Mouse (Mus musculus) limb, embryonic 11.5 days (tissue): ENCODE data around the gene Dand5. TPM values are rescaled to one million over a fixed set of nuclear protein-coding genes. Genes with fewer than 3 reads are reported as not detected.

Source experiments
- ATAC-seq: fragments of 200-750 bp; cut with Nextera tagmentation; 2 replicates; pipeline ENCODE4 v1.8.0; 2017; ENCODE audit warnings: low read depth; ENCODE audit not compliant: insufficient number of reproducible peaks, low FRiP score, low TSS enrichment
- DNase-seq: peaks from one replicate; pipeline ENCODE4 v3.0.0-alpha.2; 2015; ENCODE audit warnings: low spot score
- H3K27ac ChIP-seq: fragments of 300-500 bp; sonication (generic); replicated peaks from 2 replicates; pipeline ENCODE4 v1.5.1; 2014; ENCODE audit warnings: low read depth, mild to moderate bottlenecking, low read length
- H3K27me3 ChIP-seq: fragments of 300-500 bp; sonication (generic); 2 replicates; pipeline ENCODE4 v1.6.1; 2014; ENCODE audit warnings: mild to moderate bottlenecking, low read length, mixed read lengths; ENCODE audit not compliant: control insufficient read depth, insufficient read depth
- H3K36me3 ChIP-seq: fragments of 300-500 bp; sonication (generic); 2 replicates; pipeline ENCODE4 v1.6.1; 2014; ENCODE audit warnings: mild to moderate bottlenecking, low read length, moderate library complexity, mixed read lengths; ENCODE audit not compliant: control insufficient read depth, insufficient read depth
- H3K4me1 ChIP-seq: fragments of 300-500 bp; sonication (generic); 2 replicates; pipeline ENCODE4 v1.6.1; 2014; ENCODE audit warnings: low read length, mixed read lengths; ENCODE audit not compliant: control insufficient read depth, insufficient read depth
- H3K4me2 ChIP-seq: fragments of 300-500 bp; sonication (generic); 2 replicates; pipeline ENCODE4 v1.6.1; 2014; ENCODE audit warnings: low read depth, mild to moderate bottlenecking, moderate library complexity; ENCODE audit not compliant: severe bottlenecking
- H3K4me3 ChIP-seq: fragments of 300-500 bp; sonication (generic); 2 replicates; pipeline ENCODE4 v1.5.1; 2014; ENCODE audit warnings: low read depth, low read length
- H3K9ac ChIP-seq: fragments of 300-500 bp; sonication (generic); 2 replicates; pipeline ENCODE4 v1.6.1; 2014; ENCODE audit warnings: mild to moderate bottlenecking, low read length
- H3K9me3 ChIP-seq: fragments of 300-500 bp; sonication (generic); 2 replicates; pipeline ENCODE4 v1.6.1; 2016; ENCODE audit warnings: low read length; ENCODE audit not compliant: control insufficient read depth
- WGBS: fragments of 180-500 bp; shearing (Covaris S2); extraction: QIAGEN DNeasy Blood & Tissue Kit; methylation state at CpG from one replicate; pipeline ENCODE4 v1.1.7; 2014; 5-methylcytosine and 5-hydroxymethylcytosine counted together
- polyA plus RNA-seq: library from polyadenylated mRNA; unstranded; fragments of >200 nt; fragmentation: Nextera tagmentation; extraction: Ambion mirVana; gene quantifications from 2 replicates; pipeline ENCODE4 v1.2.1, GENCODE M21; 2014

Dand5 gene
- polyA plus RNA-seq, 1 experiment from 2014 or later = 3.9 TPM

DNA sequence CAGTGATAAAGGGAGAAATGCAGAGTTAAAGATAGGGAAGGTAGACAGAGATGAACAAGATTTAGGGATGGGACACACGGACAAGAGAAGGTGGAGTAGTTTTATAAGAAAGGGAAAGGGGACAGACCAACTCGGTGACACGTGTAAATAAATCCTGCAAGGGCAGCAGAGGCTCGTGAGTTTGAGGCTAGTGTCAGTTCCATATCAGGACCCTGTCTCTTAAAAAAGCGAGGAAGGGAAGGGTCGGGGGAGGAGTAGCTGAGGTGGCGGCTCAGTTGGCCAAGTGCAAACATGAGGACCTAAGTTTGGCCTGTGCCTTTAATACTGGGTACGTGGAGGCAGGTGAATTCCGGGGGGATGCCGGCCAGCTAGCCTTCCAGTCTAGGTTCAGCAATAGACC, 11.3 kb downstream of the Dand5 start:
- no peak for ATAC-seq
- Histone ChIP-seq H3K27ac (no peak overlapping the region), H3K4me2 (peak overlapping the region; percentile 48), H3K9me3 (no peaks in the 10 kb centered on the region; the same call in 1 of the 2 replicates), H3K27me3 (peaks cover 27% of the 10 kb centered on the region), H3K4me3 (peak overlapping the region; percentile 22), H3K36me3 (no peaks in the 10 kb centered on the region), H3K4me1 (peaks cover 3% of the 10 kb centered on the region; the same call in 1 of the 2 replicates), H3K9ac (0 out of 2 replicates have a peak overlapping the region, but pooled peaks have one; percentile 19)
- WGBS = 30% methylated on average over 10 of the region's 10 CpGs
- no peak for DNase-seq

DNA sequence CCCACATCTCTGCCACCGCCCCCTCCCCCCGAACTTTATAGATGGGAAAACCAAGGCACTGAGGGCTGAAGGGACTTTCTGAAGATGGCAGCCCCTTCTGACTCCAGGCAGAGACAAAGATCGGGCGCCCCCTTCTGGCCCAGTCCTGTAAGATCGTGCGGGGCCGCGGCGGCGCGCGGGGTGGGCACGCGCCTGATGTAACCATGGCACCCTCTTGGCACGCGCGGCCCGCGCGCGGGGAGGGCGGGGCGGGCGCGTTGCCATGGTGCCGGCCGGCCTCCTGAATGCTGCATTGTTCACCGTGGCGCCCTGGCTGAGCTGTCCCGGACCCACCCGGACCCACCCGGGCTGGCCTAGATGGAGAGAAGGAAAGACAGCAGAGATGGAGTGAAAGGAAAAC, 11.7 kb downstream of the Dand5 start:
- Histone ChIP-seq H3K27me3 (peaks cover 31% of the 10 kb centered on the region), H3K9ac (0 out of 2 replicates have a peak overlapping the region, but pooled peaks have one; percentile 19), H3K4me2 (peak overlapping the region; percentile 48), H3K9me3 (peaks cover 2% of the 10 kb centered on the region; the same call in 1 of the 2 replicates), H3K4me1 (peaks cover 3% of the 10 kb centered on the region; the same call in 1 of the 2 replicates), H3K27ac (no peak overlapping the region), H3K36me3 (no peaks in the 10 kb centered on the region), H3K4me3 (peak overlapping the region; percentile 22)
- whole genome bisulfite sequencing = under 1% methylated on average over 32 of the region's 32 CpGs
- DNase-seq (peak; percentile 97), ATAC-seq (peak; percentile 75)

DNA sequence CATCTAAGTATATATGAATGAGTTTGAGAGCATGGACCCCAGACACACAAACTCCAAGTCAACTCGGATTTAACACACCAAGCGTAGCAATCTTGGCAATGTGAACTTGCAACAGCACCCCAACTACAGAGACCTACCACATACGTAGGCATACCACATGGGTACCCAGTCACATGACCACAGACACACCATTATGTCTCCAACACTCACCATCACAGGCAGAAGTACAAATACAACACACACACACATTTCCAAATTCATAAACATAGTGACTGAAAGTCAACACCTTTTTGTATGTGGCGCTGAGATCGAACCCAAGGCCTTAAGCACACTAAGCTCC, 12.7 kb downstream of the Dand5 start:
- 75% methylated on average over 5 of the region's 5 CpGs for whole genome bisulfite sequencing
- Histone ChIP-seq H3K36me3 (no peaks in the 10 kb centered on the region), H3K27ac (no peak overlapping the region), H3K4me1 (peaks cover 3% of the 10 kb centered on the region; the same call in 1 of the 2 replicates), H3K4me3 (no peak overlapping the region), H3K9me3 (peaks cover 2% of the 10 kb centered on the region; the same call in 1 of the 2 replicates), H3K9ac (no peak overlapping the region), H3K27me3 (peaks cover 36% of the 10 kb centered on the region), H3K4me2 (no peak overlapping the region)
- no peak for DNase-seq
- no peak for ATAC-seq

DNA sequence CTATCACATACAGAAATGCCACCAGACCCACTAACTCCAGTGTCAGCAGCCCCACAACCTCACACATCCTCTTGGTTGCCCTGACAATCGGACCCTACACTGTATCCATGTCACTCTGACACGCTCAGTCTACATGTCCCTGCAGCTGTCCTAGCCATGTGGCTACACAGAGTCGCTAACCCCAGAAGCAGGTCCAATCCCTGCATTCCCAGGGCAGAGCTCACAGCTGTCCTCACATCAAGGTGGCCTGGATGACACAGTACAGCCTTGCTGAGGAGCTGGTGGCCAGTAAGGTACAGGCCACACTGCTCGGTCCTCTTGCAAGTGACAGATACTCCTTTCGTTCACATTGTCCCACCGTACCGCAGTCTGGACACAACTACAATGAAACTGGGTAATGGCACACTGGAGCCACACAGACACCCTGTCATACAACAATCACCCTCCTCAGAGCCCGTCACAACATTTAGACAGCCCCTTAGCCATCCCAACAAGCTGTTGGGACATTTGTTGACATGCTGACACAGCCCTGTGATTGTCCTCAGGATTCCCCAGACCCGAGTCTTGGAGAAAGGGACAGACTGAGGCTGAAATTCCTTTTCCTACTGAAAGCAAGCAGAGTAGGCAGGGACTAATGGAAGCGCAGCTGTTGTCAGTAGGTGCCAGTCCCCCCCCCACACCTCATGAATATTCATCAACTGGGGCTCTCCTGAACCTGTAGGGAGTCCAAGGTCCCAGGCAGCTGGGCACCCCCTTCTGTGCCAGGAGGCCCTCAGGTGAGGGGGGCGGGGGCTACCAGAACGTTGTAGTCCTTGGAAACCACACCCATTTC, 13.3 kb downstream of the Dand5 start:
- no peak overlapping the region for H3K4me2 ChIP-seq
- DNase-seq = no peak
- no peaks in the 10 kb centered on the region for H3K36me3 ChIP-seq
- H3K4me1 ChIP-seq = peaks cover 3% of the 10 kb centered on the region; the same call in 1 of the 2 replicates
- ATAC-seq = no peak
- H3K9ac ChIP-seq = no peak overlapping the region
- H3K27me3 ChIP-seq = peaks cover 37% of the 10 kb centered on the region
- H3K9me3 ChIP-seq = peaks cover 2% of the 10 kb centered on the region; the same call in 1 of the 2 replicates
- H3K4me3 ChIP-seq = no peak overlapping the region
- 59% methylated on average over 12 of the region's 12 CpGs for WGBS
- no peak overlapping the region for H3K27ac ChIP-seq

DNA sequence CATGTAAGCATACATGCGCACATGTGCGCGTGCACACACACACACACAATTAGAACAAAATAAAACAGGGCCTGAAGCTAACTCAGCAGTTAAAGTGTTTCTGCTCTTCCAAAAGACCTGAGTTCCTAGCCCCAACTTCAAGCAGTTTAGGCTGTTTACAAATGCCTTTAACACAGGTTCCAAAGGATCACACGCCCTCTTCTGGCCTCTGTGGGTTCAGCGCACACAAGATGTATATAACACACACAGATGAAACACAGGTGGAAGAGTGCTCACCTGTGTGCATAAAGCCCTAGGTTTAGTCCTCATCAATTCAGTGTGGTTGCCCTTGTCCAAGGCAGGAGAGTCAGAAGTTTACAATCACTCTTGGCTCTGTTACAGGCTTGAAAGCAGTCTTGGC, 16.6 kb downstream of the Dand5 start:
- peaks cover 50% of the 10 kb centered on the region for H3K27me3 ChIP-seq
- H3K36me3 ChIP-seq = no peaks in the 10 kb centered on the region
- no peak for ATAC-seq
- H3K9me3 ChIP-seq = peaks cover 2% of the 10 kb centered on the region; the same call in 1 of the 2 replicates
- DNase-seq = no peak
- no peak overlapping the region for H3K4me3 ChIP-seq
- 93% methylated on average over 5 of the region's 5 CpGs for WGBS
- no peak overlapping the region for H3K27ac ChIP-seq
- H3K9ac ChIP-seq = no peak overlapping the region
- H3K4me1 ChIP-seq = peaks cover 3% of the 10 kb centered on the region
- no peak overlapping the region for H3K4me2 ChIP-seq

DNA sequence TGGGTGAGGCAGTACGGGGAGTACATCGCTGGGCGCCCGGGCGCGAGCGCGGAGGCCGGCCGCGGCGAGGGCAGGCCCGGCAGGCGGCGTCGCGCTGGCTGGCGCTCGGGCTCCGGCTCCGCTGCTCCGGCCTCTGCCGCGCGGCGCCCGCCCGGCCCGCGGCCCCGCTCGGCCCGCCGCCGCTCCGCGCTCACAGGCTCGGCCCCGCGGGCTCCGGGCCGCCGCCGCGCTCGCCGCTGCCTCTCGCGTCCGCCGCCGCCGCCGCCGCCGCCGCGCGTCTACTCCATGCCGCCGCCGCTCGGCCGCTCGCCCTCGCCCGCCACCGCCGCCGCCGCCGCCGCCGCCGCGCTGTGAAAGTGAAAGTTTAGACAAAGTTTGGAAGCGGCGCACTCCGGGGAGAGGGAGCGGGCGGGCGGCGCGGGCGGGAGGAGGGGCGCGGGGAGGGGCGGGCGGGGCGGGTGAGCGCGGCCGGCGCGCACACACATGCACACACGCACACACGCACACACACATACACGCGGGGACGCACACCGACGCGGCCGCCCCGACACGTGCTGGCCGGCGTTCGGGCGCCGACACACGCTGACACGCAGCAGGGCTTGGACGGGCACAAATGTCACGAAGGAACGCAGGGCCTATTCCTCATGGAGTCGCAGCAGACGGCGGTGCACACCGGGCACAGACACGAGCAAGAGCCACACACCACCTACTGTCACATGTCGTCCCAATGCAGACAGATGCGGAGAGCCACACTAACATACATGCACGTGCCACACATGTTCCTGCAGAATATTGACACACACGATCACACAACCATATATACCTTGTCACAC, 22.4 kb downstream of the Dand5 start, which contains the start of gene Nfix:
TSS of gene Nfix (minus strand) at position 346 of the 833 bp plus-strand sequence.
- ATAC-seq (no peak), DNase-seq (peak; percentile 72)
- peaks cover 73% of the 10 kb centered on the region for H3K27me3 ChIP-seq

DNA sequence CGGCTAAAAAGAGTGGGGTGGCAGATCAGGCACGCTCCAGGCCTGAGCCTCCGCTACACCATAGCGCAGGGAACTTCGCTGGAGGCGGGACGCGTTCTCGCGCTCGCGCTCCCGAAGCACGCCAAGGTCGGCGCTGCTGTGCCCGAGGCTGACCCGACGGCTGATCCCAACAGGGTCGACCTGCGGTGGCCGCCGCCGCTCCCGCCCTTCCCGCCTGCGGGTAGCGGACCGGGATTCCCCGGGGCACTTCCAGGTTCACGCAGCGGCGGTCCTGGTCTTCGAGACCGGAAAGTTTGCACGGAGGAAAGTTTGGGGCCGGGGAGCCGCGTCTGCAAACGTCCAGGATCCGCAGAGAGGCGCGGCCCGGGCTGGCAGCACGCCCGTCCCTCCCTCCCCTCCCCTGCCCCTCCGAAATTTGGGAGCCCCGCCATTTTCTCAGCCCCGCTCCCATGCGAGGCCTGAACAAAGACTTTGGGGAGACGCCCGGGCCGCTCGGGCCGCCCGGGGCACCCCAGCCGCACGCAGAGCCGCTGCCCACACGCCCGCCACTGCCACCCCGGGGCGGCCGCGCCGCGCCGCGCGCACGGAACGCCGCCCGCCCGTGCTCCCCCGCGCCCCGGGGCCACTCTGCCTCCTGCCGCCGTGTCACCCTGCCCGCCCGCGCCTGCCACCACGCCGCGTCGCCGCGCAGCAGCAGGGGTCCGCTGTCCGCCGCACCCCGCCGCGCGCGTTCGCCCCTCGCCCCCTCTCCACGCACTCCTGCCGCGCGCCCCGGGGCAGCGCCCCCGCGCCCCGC, 23.3 kb downstream of the Dand5 start:
- Histone ChIP-seq H3K4me1 (peaks cover 15% of the 10 kb centered on the region; the same call in 1 of the 2 replicates), H3K4me3 (peak overlapping the region; percentile 63)
- DNase-seq = peak; percentile 68

More for the DNA sequence above, 22.4 kb downstream of the Dand5 start, which contains the start of gene Nfix:
- 2% methylated on average over 52 of the region's 125 CpGs for WGBS
- Histone ChIP-seq H3K27ac (peak within 1 kb of the TSS; percentile 42; the same call in 1 of the 2 replicates), H3K9ac (peak within 1 kb of the TSS; percentile 91), H3K36me3 (no peaks in the 10 kb centered on the region), H3K9me3 (no peaks in the 10 kb centered on the region), H3K4me3 (peak within 1 kb of the TSS; percentile 63), H3K4me2 (peak within 1 kb of the TSS; percentile 93), H3K4me1 (peaks cover 15% of the 10 kb centered on the region; the same call in 1 of the 2 replicates)

More for the DNA sequence above, 23.3 kb downstream of the Dand5 start:
- Histone ChIP-seq H3K4me2 (peak overlapping the region; percentile 93), H3K27ac (peak overlapping the region; percentile 42; the same call in 1 of the 2 replicates), H3K9ac (peak overlapping the region; percentile 91), H3K27me3 (peaks cover 79% of the 10 kb centered on the region), H3K36me3 (no peaks in the 10 kb centered on the region), H3K9me3 (no peaks in the 10 kb centered on the region)
- no peak for ATAC-seq
- WGBS = under 1% methylated on average over 83 of the region's 108 CpGs
